Mouse (Mus musculus) CH12.LX (cell line): ENCODE measurements around the gene Pip4k2c. TPM values are rescaled to one million over a fixed set of nuclear protein-coding genes. Genes with fewer than 3 reads are reported as not detected.

Experiments
- DNase-seq: peaks from one replicate; pipeline ENCODE4 v3.0.0-alpha.2; 2013; ENCODE audit errors: extremely low read depth
- H3K27ac ChIP-seq: 2 replicates; pipeline ENCODE4 v1.5.1; 2012; ENCODE audit warnings: low read depth, mild to moderate bottlenecking, control low read depth, moderate library complexity; ENCODE audit not compliant: insufficient read depth
- H3K27me3 ChIP-seq: replicated peaks from 2 replicates; pipeline ENCODE3; 2012; ENCODE audit warnings: inconsistent platforms
- H3K36me3 ChIP-seq, 2 experiments: replicated peaks in 1 of 2; 2 replicates each; pipeline versions ENCODE3 to v1.6.1; 2012; ENCODE audit warnings: inconsistent platforms in 1 of 2, low read length in 1 of 2, mild to moderate bottlenecking in 1 of 2, mixed read lengths in 1 of 2, moderate library complexity in 1 of 2; ENCODE audit not compliant: control insufficient read depth in 1 of 2, insufficient read depth in 1 of 2
- H3K4me1 ChIP-seq, 2 experiments: 2 replicates each; pipeline ENCODE4 v1.6.1; 2012; ENCODE audit warnings: inconsistent platforms in 1 of 2, moderate library complexity in 1 of 2; ENCODE audit not compliant: insufficient read depth in 2 of 2, control insufficient read depth in 1 of 2
- H3K4me2 ChIP-seq: 2 replicates; pipeline ENCODE4 v1.6.1; 2012; ENCODE audit warnings: low read depth, mild to moderate bottlenecking, control low read depth; ENCODE audit not compliant: poor library complexity, insufficient read depth, severe bottlenecking
- H3K4me3 ChIP-seq, 3 experiments: fragments of 150-350 bp in 1 of 3; sonication (generic) in 1 of 3; replicated peaks in 1 of 3; 2 replicates each; pipeline versions ENCODE3 to v1.5.1; 2011 to 2012; ENCODE audit warnings: low read depth in 2 of 3, low read length in 2 of 3, mild to moderate bottlenecking in 2 of 3, moderate library complexity in 2 of 3, control low read depth in 1 of 3, improper control_type of control experiment in 1 of 3, inconsistent platforms in 1 of 3, mixed read lengths in 1 of 3; ENCODE audit not compliant: poor library complexity in 1 of 3
- H3K79me2 ChIP-seq: replicated peaks from 2 replicates; pipeline ENCODE4 v1.6.1; 2012; ENCODE audit warnings: mild to moderate bottlenecking, moderate library complexity; ENCODE audit not compliant: control insufficient read depth, poor library complexity, insufficient read depth, severe bottlenecking; ENCODE audit errors: extremely low read depth
- H3K9ac ChIP-seq: 2 replicates; pipeline ENCODE4 v1.6.1; 2012; ENCODE audit warnings: low read depth, mild to moderate bottlenecking, control low read depth, moderate library complexity; ENCODE audit not compliant: insufficient read depth
- H3K9me3 ChIP-seq: replicated peaks from 2 replicates; pipeline ENCODE3; 2012; ENCODE audit warnings: low read length, inconsistent platforms, mixed read lengths
- CTCF ChIP-seq, 2 experiments: IDR thresholded peaks in 1 of 2; conservative IDR thresholded peaks in 1 of 2; 2 replicates each; pipeline ENCODE4 v1.5.1; 2011 to 2012; ENCODE audit warnings: low read depth in 2 of 2, low read length in 2 of 2, improper control_type of control experiment in 1 of 2, inconsistent platforms in 1 of 2, mild to moderate bottlenecking in 1 of 2, moderate library complexity in 1 of 2
- EP300 ChIP-seq: IDR thresholded peaks from 2 replicates; pipeline ENCODE4 v1.6.1; 2011; ENCODE audit warnings: low read length, improper control_type of control experiment
- GABPA ChIP-seq: IDR thresholded peaks from 2 replicates; pipeline ENCODE4 v1.6.1; 2012; ENCODE audit warnings: low read depth, low read length, improper control_type of control experiment, inconsistent platforms; ENCODE audit not compliant: insufficient replicate concordance
- HCFC1 ChIP-seq: IDR thresholded peaks from 2 replicates; pipeline ENCODE4 v1.6.1; 2012; ENCODE audit warnings: low read depth, mild to moderate bottlenecking, inconsistent platforms, low read length, improper control_type of control experiment
- MAFK ChIP-seq: IDR thresholded peaks from 2 replicates; pipeline ENCODE4 v1.6.1; 2011; ENCODE audit warnings: low read length, improper control_type of control experiment; ENCODE audit not compliant: insufficient replicate concordance
- MAX ChIP-seq: IDR thresholded peaks from 2 replicates; pipeline ENCODE4 v1.6.1; 2011; ENCODE audit warnings: low read length, improper control_type of control experiment
- MAZ ChIP-seq: IDR thresholded peaks from 2 replicates; pipeline ENCODE4 v1.6.1; 2012; ENCODE audit warnings: low read depth, mild to moderate bottlenecking, inconsistent platforms, low read length, improper control_type of control experiment, moderate library complexity
- MEF2A ChIP-seq: IDR thresholded peaks from 2 replicates; pipeline ENCODE4 v1.6.1; 2014; ENCODE audit warnings: low read depth, mild to moderate bottlenecking, inconsistent platforms, low read length, improper control_type of control experiment, borderline replicate concordance
- MYC ChIP-seq: IDR thresholded peaks from 2 replicates; pipeline ENCODE4 v1.6.1; 2011; ENCODE audit warnings: low read depth, mild to moderate bottlenecking, improper control_type of control experiment, low read length
- NELFE ChIP-seq: IDR thresholded peaks from 2 replicates; pipeline ENCODE4 v1.6.1; 2011; ENCODE audit warnings: low read depth, low read length, improper control_type of control experiment
- PAX5 ChIP-seq: IDR thresholded peaks from 2 replicates; pipeline ENCODE4 v1.6.1; 2012; ENCODE audit warnings: low read length, inconsistent platforms, mixed read lengths
- POLR2AphosphoS2 ChIP-seq: IDR thresholded peaks from 2 replicates; pipeline ENCODE4 v1.6.1; 2011; ENCODE audit warnings: low read depth, low read length, improper control_type of control experiment
- RAD21 ChIP-seq: IDR thresholded peaks from 2 replicates; pipeline ENCODE4 v1.6.1; 2011; ENCODE audit warnings: low read depth, mild to moderate bottlenecking, low read length, improper control_type of control experiment, moderate library complexity
- RCOR1 ChIP-seq: conservative IDR thresholded peaks from 2 replicates; pipeline ENCODE4 v1.6.1; 2012; ENCODE audit warnings: low read depth, mild to moderate bottlenecking, inconsistent platforms, low read length, improper control_type of control experiment
- SIN3A ChIP-seq: IDR thresholded peaks from 2 replicates; pipeline ENCODE4 v1.6.1; 2012; ENCODE audit warnings: low read length, improper control_type of control experiment, inconsistent platforms
- SMC3 ChIP-seq: IDR thresholded peaks from 2 replicates; pipeline ENCODE4 v1.6.1; 2011; ENCODE audit warnings: low read depth, low read length, improper control_type of control experiment
- TBP ChIP-seq: conservative IDR thresholded peaks from 2 replicates; pipeline ENCODE4 v1.6.1; 2011; ENCODE audit warnings: low read depth, low read length, improper control_type of control experiment
- TCF12 ChIP-seq: IDR thresholded peaks from 2 replicates; pipeline ENCODE4 v1.6.1; 2014; ENCODE audit warnings: low read depth, mild to moderate bottlenecking, inconsistent platforms, low read length, improper control_type of control experiment
- USF1 ChIP-seq: IDR thresholded peaks from 2 replicates; pipeline ENCODE4 v1.6.1; 2014; ENCODE audit warnings: low read depth, mild to moderate bottlenecking, inconsistent platforms, low read length, improper control_type of control experiment
- ZC3H11A ChIP-seq: IDR thresholded peaks from 2 replicates; pipeline ENCODE4 v1.6.1; 2012; ENCODE audit warnings: low read depth, mild to moderate bottlenecking, inconsistent platforms, low read length, improper control_type of control experiment
- ZMIZ1 ChIP-seq: IDR thresholded peaks from 2 replicates; pipeline ENCODE4 v1.6.1; 2012; ENCODE audit warnings: low read depth, mild to moderate bottlenecking, inconsistent platforms, low read length, improper control_type of control experiment
- ZNF384 ChIP-seq: IDR thresholded peaks from 2 replicates; pipeline ENCODE4 v1.6.1; 2012; ENCODE audit warnings: low read depth, low read length, improper control_type of control experiment, inconsistent platforms
- dilution Hi-C: fragments of 300-500 bp; cut with MboI; formaldehyde crosslinking; loops from 2 replicates; pipeline ENCODE4 v1.14.3; 2020; ENCODE audit warnings: low sequenced_read_pairs; ENCODE audit not compliant: extremely low pct_unique_long_range_greater_than_20kb, extremely low pct_ligation_motif_present
- in situ Hi-C: fragments of 300-500 bp; cut with MboI; formaldehyde crosslinking; loops from 3 replicates; pipeline ENCODE4 v1.14.3; 2019; ENCODE audit warnings: low sequenced_read_pairs, low pct_ligation_motif_present, low pct_unique_long_range_greater_than_20kb, mixed read lengths
- polyA plus RNA-seq: library from polyadenylated mRNA; unstranded; fragments of >175 nt; gene quantifications from 2 replicates; pipeline ENCODE4 v1.2.1, GENCODE M21; 2012; ENCODE audit warnings: low read depth; ENCODE audit not compliant: insufficient read length
- total RNA-seq, 2 experiments: library from RNA; depleted of rRNA; stranded (reverse); fragments of 300-350 nt in 1 of 2; fragments of >200 nt in 1 of 2; gene quantifications; 2 replicates each; pipeline ENCODE4 v1.2.3; 2012 to 2014

Gene Pip4k2c
- total and polyA plus RNA-seq, 3 experiments: 13.3 to 24.7 (median 22.7) TPM

- TF ChIP-seq SMC3: peak; percentile 82
- peak; percentile 83 for TF ChIP-seq RAD21
- no peak for TF ChIP-seq POLR2AphosphoS2
Observed at GRCm38 (mm10) chr10:127228897-127229296, 17.5 kb upstream of the Pip4k2c start (continued).

- TF ChIP-seq ZNF384: no peak
- TF ChIP-seq TBP: no peak
- TF ChIP-seq MAX: no peak
- no peak for TF ChIP-seq GABPA
- no peaks in the 10 kb centered on the region for H3K36me3 ChIP-seq
- in situ Hi-C loops (no loop called here), dilution Hi-C loops (no loop called here)
- H3K27ac ChIP-seq: no peak overlapping the region
- H3K9ac ChIP-seq: no peak overlapping the region
- peaks cover 3 to 29% of the 10 kb centered on the region in 2 experiments for H3K4me1 ChIP-seq
- H3K79me2 ChIP-seq: no peaks in the 10 kb centered on the region
- H3K4me3 ChIP-seq: no peak overlapping the region
- no peak overlapping the region for H3K4me2 ChIP-seq
- H3K27me3 ChIP-seq: peaks cover 28% of the 10 kb centered on the region
- H3K9me3 ChIP-seq: peaks cover 3% of the 10 kb centered on the region
- no peak for DNase-seq
Observed at GRCm38 (mm10) chr10:127227163-127227562, 15.8 kb upstream of the Pip4k2c start.

GRCm38 (mm10) chr10:127226318-127226895 is 15.0 kb upstream of the Pip4k2c start:
- Histone ChIP-seq H3K36me3 (no peaks in the 10 kb centered on the region), H3K4me1 (peaks cover 3 to 24% of the 10 kb centered on the region in 2 experiments), H3K9ac (no peak overlapping the region), H3K27me3 (peaks cover 22% of the 10 kb centered on the region)
- in situ Hi-C loops (no loop called here), dilution Hi-C loops (no loop called here)
- no peak for DNase-seq
- TF ChIP-seq CTCF (conservative IDR thresholded peaks at IDR 0.05 in 1 of 2, IDR thresholded peaks at IDR 0.05 in 1 of 2; ENCODE audit: low read depth in 2 of 2, low read length in 2 of 2) (peak in 1 of 2 experiments; percentile 41; a peak in 2 of 4 replicates), SMC3 (peak; percentile 19; the same call in 1 of the 2 replicates), GABPA (no peak), MAFK (peak; percentile 81)
- TF ChIP-seq, all 38 proteins: peak for 3
- H3K79me2 ChIP-seq: no peaks in the 10 kb centered on the region
- peaks cover 3% of the 10 kb centered on the region for H3K9me3 ChIP-seq
- H3K4me3 ChIP-seq: no peak overlapping the region
- no peak overlapping the region for H3K4me2 ChIP-seq
- no peak overlapping the region for H3K27ac ChIP-seq

- Histone ChIP-seq H3K4me1 (peaks cover 3 to 17% of the 10 kb centered on the region in 2 experiments), H3K27me3 (peaks cover 15% of the 10 kb centered on the region), H3K4me2 (no peak overlapping the region), H3K36me3 (no peaks in the 10 kb centered on the region), H3K79me2 (no peaks in the 10 kb centered on the region), H3K9ac (no peak overlapping the region), H3K4me3 (no peak overlapping the region), H3K27ac (no peak overlapping the region), H3K9me3 (peaks cover 3% of the 10 kb centered on the region)
- TF ChIP-seq RCOR1 (no peak), MAX (no peak), CTCF (conservative IDR thresholded peaks at IDR 0.05 in 1 of 2, IDR thresholded peaks at IDR 0.05 in 1 of 2; ENCODE audit: low read depth in 2 of 2, low read length in 2 of 2) (no peak), RAD21 (no peak), ZMIZ1 (no peak), USF1 (no peak), NELFE (no peak), ZC3H11A (no peak), MYC (no peak), MAZ (no peak), SIN3A (no peak), PAX5 (no peak), TCF12 (no peak), HCFC1 (no peak), EP300 (no peak), MEF2A (no peak)
- in situ Hi-C loops: no loop called here
- dilution Hi-C loops: no loop called here
- DNase-seq: no peak
Observed at GRCm38 (mm10) chr10:127225732-127226131, 14.3 kb upstream of the Pip4k2c start.
